Mouse (Mus musculus) A20 (cell line): ENCODE results near the gene Ufd1.
"Not testable (repeated sequence)": the region's sequence is repeated elsewhere in the genome, so short reads cannot be mapped to it uniquely, and the experiment has no call there.

Experiments
- DNase-seq: peaks from one replicate; pipeline ENCODE4 v3.0.0-alpha.2; 2011; ENCODE audit warnings: low read depth, low spot score

Gene Ufd1

DNA sequence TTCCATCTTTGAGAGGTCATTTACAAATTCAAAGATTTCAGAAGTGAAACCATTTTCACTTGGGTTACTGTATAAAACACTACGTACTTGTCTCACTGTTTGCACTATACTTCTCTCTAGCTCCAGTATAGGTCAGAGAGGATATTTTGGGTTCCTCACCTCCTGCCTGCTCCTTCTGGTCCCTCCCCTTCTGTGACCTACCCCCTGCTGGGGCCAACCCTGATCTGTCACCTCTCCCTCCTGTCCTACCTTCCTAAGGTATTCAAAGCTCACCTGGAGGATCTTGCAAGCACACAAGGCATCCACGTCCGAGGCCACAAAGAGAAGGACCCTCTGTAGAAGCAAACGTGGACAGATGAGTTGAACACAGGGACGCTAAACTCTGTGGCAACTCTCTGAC is 547 bp upstream of the Ufd1 start:
- DNase-seq = no peak

DNA sequence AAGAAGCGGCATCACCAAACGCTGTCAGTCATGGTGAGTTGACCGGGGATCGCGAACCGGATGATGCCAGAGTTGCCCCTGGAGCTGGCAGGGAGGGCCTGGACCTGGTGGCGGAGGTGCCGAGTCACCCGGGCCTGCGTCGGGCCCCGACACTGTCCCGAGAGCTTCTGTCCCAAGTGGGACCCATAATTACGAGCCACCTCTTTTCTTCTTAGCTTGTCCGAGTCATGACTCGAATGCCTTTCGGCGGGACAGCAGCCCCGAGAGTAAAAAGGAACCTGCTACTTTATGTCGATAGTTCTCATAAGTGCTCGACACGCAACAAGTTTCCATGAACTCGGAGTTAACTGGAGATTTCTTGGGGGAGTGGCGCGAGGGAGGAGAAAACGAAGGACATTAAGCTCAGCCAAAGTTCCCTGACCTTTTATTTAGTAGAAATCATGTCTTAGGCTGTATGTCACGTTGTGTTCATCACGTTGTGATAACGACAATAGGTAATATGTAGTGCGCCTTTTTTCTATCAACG is 869 bp downstream of the Ufd1 start:
- no peak for DNase-seq

DNA sequence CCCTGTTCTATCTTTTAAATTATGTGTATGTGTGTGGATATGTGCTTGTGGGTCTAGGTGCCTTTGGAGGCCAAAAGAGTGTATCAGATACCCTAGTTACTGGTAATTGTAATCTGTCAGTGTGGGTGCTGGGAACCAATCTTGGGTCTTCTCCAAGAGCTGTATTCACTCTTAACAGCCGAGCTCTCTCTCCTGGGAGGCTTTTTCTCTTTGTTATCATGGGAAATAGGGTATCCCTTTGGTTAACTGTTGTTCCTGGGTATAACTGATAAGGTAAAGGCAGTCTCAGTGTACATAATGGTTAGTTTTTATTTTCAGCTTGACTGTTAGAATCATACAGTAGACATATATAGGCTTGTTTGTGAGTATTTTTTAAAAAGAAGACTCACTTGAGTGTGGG is 10.8 kb downstream of the Ufd1 start:
- DNase-seq = no peak

DNA sequence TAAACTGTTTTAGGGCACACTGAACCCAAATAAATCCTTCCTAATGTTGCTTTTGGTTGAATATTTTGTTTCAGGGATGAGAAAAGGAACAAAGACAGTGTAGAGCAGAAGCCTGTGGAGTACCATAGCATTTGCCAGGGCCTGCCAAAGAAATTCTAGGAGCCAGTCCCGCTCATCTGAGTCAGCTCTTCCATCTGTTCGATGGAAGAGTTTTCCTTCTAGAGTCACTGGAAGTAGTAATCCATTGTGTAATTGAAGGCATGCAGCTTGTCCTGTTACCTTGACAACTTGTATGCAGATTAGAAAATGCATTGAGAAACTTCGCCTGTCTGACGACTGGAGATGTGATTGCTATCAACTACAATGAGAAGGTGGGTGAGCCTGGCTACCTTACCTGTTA is 11.3 kb downstream of the Ufd1 start:
- DNase-seq = no peak

DNA sequence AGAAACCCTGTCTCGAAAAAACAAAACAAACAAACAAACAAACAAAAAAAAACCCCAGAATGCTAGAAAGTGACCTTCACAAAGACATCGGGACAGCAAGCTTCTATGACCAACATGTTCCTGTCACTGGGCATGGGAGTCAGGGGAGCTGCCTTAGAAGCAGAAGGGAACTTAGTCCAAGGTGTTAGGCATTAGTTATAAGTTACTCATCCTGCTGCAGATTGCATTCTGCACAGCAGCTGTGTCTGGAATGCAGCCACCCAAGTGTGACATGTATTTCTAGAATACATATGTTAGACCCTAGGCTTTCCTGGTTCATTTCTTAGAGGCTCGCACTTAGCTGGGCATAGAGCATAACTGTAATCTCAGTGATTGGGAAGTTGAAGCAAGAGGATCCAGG is 17.1 kb downstream of the Ufd1 start:
- no peak for DNase-seq

DNA sequence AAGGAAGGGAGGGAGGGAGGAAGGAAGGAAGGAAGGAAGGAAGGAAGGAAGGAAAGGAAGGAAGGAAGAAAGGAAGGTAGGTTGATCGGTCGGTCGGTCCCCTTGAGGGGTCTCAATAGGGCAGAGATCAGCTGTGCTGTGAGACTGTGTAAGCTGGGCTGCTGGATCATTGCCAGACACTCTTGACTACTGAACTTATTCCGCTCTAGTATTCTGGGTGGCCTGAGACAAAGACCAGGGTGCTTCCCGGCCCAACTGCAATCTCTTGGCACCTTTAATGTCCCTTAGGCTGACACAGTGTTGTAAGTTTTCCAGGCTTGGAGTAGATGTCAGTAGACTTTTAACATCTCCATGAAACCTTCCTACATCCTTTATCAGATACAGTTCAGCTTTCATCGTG is 17.5 kb downstream of the Ufd1 start:
- no peak for DNase-seq

DNA sequence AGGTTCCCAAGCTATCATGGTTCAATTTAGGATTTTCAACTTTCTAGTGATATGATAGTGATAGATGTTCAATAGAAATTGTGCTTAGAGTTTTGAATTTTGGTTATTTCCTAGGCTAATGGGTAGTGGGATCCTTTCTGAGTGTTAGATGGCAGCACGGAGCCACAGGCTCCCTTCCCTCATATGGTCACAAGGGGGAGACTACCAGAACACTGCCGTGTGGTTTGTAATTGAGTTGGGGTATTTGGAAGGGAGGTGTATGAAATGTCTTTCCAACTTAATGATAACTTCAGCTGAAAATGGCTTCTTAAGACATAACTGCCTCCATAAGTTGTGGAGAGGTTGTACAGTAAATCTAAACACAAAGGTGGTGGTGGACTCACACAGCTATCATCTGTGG is 21.9 kb downstream of the Ufd1 start:
- no peak for DNase-seq

DNA sequence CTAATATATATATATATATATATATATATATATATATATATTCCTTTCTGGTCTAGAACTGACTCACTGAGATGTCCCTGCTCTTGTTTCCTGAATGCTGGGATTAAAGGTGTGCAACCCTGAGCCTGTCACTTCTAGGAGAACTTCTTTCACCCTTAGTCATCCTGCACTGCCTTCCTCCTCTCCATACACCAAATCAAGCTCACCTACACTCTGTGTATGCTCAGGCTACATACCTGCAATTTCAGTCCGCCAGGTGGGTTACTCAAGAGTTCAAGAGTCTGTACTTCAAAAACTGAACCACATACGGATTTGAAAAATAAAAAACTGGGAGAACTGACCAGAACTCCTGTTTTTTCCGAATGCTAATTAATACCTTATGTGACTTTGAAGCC is 24.5 kb downstream of the Ufd1 start:
- no peak for DNase-seq

DNA sequence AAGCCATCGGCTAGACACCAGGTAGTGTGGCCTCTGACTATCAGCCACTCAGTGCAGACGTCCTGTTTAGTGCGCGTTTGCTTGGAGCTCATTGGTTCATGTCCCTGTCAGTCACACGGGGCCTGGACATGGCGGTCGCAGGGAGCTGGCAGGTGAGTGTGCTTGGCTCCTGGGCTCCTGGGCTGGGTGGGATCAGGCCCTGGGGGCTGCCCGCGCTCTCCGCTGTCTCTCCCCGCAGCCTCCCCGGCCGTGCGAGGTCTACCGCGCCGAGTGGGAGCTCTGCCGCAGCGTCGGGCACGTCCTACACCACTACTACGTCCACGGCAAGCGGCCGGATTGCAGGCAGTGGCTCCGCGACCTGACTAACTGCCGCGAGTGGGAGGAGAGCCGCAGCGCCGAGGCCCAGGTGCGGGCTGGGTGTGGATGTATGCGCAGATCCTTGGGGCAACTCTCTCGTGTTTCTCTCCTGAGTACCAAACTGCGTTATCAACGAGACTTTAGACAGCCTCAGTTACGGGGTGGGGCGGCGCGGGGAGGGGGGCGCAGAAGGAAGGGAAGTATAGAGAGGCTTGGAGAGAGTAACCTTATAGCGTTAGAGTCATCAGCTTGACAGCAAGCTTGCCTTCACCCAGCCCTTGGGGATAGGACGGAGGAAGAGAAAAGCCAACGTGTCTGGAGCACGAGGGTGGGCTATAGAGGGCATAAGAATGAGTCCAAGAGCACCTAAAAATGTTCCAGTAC is 25.1 kb downstream of the Ufd1 start, which contains the start of the genes 2510002D24Rik and Gm28539:
TSS of gene 2510002D24Rik (plus strand) at position 111 of the 741 bp plus-strand sequence.
TSS of gene Gm28539 (plus strand) at position 117 of the 741 bp plus-strand sequence.
- DNase-seq = peak; percentile 97

DNA sequence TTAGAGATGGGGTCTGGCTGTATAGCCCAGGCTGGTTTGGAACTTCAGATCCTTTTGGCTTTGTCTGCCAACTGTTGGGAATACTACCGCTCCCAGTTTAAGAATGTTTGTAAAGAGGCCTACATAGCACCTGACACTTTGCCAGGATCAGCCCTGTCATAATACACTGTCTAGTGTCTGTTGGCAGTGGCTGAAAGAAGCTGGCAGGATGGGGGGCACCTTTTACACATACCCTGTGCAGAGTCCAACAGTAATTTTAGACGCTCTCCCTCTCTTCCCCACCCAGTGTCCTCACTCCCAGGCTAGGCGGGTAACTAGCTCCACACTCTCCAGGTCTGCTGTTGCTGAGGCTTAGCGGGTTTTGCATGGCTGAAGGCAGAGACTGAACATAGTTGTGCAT is 26.8 kb downstream of the Ufd1 start:
- no peak for DNase-seq

DNA sequence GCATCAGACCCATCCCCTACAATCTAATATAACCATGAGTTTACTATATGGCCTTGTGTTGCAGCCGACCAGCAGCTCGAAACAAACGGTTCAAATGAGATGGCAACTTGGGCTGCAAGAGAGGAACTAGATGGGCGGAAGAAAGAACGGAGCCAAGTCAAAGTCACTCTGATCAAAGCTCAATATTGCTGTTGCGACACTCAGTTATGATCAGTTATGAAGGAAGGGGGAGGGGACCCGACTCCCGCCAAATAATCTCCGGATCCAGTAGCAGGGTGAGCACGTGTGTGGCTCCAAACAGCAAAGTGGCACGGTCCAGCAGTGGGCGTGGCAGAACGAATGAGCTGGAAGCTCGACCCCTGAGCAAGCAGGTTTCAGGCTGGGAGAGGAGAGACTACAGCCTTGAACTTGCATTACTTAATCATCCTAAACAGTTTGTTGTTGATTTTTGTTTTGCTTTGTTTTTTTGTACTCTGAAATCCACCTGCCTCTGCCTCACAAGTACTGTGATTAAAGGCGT is 34.8 kb downstream of the Ufd1 start:
- DNase-seq = no peak

DNA sequence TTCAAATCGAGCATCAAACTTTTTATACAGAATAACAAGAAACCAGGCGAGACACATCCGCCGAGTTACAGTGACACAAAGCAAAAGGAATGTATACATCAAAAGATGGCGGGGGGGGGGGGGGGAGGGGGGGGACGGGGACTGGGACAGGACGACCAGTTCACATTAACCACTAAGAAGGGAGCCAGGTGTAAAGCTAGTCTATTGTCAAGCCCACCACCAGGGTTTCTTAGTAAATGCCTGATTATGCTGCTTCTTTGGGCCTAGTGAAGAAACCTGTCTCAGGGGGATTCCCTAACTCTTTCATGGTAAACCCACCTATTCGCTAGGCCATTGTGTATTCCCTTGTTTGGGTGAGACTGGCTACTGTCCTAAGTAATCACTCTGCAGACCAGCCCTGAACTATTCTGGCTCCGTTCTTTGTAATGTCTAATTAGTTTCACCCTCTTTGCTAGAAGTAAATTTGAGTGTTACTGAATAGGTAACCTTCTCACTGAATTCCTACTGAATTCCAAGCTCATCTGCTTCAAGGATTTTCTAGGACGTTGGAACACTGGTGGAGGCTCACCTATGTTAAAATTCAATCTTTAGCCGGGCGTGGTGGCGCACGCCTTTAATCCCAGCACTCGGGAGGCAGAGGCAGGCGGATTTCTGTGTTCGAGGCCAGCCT is 38.1 kb downstream of the Ufd1 start:
- DNase-seq = not testable (repeated sequence)

DNA sequence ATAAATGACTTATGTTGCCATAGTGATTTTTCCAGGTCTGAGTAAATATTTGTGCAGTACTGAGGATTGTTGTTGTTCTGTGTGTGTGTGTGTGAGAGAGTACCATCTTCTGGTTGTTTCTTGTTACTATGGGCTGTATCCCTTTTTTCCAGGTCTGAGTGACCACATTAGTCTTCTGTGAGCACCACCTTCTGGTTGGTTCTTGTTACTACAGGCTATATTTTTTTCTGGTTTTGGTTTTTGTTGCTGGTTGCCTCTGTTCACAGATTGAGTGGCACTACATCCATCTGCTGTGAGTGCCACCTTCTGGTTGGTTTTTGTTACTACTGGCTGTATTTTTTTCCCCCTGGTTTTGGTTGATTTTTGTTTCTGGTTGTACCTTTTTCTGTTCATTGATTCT is 47.0 kb downstream of the Ufd1 start:
- DNase-seq = peak; percentile 82

DNA sequence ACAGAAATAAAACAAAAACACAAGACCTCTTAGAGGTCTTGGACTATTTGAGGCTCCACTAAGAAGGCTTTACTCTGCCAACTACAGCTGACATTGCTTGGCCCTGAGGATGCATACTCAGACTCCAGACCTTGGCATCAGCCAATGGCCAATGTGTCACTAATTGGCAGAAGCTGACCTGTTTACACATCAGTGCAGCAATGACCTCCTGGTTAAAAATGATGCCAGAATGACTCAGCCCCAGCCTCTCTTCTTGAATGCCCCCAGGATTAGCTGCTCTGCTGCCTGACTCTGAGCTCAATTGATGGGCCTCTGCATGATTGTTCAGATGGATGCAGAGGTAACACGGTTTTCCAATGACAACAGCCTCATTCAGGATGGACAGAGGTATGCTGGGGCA is 48.6 kb downstream of the Ufd1 start:
- DNase-seq = no peak

DNA sequence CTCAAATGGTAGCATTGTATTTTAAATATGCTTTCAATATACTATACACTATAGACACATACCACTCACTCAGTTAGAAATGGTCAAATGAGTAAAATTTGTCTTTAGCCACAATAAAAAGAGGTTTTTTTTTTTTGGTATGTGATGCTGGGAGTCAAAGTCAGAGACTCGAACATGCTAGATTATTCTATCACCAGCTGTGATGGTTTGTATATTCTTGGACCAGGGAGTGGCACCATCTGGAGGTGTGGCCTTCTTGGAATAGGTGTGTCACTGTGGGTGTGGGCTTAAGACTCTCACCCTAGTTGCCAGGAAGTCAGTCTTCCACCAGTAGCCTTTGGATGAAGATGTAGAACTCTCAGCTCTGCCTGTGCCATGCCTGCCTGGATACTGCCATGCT is 58.9 kb downstream of the Ufd1 start:
- DNase-seq = not testable (repeated sequence)

DNA sequence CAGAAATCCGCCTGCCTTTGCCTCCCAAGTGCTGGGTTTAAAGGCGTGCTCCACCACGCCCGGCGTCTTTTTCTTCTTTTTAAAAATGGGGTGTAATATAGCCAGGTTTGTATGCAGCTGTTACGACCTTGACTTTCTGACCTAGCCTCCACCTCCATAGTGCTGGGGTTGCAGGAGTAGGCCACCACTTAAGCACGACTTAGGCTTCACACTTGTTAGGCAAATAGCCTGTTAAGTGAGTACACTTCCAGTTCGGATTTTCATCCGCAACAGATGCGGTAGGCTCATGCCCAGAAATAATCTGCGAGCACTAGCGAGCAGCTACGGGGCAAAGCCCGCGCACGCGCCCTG is 64.5 kb downstream of the Ufd1 start:
- DNase-seq = no peak

DNA sequence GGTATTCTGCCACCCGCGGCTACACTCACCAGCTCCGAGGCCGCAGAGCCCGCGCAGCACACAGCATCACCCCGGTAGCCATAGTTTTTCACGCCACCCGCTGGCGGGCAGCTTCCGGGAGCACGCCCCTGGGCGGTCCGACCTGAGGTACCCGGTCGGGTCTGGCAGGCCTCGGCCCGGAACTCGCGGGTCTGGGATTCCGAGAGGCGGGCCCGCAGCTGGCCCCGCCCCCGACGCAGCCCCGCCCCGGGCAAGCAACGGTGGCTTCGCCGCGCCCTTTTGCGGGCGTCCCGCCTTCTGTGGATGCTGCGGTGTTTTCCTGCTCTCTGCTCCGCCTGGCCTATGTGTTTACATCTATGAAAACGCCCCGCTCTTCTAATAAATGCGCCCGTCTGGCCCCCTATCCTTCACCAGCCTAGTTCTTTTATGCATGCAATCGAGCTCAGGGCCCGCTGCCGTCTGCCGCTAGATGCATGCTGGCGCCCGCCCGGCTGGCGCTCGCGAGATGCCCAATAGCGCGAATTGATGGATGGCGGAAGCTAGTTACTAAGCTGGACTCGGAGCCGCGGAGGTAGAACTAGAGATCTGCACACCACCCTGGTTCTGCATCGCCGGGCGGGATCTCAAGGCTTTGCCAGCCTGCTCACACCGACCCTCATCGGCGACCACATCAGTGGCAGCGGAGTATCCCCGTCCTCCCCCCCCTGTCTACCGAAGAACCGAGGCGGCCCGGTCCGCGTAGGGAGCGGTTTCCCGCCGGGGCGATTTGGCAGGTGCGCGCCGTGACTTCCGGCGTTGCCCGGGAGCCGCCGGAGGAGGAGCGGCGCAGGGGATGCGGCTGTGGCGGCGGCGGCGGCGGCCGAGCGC is 65.1 kb downstream of the Ufd1 start, which contains the start of the genes Mrpl40 and Hira:
TSS of gene Mrpl40 (minus strand) at position 421 of the 867 bp plus-strand sequence.
TSS of gene Hira (plus strand) at position 596 of the 867 bp plus-strand sequence.
- DNase-seq = peak; percentile 97

DNA sequence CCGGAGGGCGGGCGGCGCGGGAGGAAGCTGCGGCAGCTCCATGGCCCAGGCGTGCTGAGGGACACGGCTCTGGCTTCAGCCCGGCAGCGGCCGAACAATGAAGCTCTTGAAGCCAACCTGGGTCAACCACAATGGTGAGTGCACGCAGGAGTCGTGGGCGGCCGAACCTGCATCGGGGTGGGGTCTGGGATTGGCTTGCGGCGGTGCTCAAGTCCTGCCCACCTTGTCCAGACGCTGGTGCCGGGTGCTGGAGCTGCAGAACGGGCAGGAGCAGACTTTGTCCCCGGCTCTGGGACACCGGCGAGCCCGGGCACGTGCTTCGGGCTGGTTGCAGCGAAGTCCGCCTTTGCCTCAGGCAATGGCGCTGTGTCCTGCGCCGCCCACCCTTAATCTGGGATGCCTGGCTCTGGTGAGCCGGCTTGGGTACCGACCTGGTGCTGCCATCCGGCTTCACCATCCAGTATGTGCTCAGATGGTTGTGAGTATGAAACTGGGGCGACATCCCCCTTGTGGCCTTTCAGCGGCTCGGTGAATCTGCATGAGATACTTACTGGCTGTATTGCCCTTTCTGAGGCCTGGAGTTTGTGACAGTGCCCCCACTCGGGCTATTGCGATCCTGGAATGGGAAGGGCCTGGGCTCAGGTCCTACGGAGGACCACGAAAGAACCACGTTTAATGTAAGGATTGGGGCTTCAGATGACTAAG is 66.0 kb downstream of the Ufd1 start:
- DNase-seq = peak; percentile 92

DNA sequence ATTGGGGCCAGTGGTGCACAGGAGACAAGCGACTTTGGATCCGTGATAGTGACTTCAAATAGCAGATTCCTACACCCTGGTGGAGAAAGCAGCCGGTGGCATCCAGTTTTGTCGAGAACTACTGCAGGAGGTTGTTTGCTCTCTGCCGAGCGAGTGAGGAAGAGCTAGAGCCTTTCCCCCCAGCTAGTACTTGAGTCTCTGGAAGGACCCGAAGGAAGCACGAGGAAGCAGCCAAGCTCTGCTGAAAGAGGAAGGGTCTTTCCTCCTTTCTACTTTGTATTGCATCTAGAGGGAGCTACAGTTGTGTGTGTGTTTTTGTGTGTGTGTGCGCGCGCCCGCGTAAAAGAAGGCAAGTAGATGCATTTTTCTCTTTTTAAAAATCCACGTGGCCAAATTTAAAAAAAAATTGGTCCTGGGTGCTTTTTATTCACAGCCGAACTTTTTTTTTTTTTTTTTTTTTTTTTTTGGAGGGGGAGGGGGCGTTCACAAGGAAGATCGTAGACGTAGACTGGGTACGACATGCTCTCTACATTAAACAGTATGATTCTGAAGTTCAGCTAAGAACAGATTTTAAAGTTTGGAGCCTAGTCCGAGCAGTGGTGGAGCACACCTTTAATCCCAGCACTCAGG is 66.6 kb downstream of the Ufd1 start:
- DNase-seq = no peak

DNA sequence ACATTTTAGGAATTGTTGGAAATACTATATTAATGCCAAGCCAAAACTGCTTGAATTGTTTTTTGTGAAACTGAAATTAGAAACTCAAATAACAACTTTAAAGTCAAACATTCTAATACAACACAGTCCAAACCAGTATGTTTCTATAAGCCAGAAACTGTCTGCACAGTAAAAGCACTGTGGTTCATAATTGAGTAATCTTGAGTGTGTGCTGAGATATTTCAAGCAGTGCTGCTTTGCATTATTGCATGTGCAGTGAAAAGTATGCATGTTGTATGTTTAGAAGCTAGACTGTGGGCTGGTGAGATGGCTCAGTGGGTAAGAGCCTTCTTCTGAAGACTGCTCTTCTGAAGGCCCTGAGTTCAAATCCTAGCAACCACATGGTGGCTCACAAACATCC is 72.5 kb downstream of the Ufd1 start:
- DNase-seq = peak; percentile 29
